Mouse (Mus musculus) CD4-positive helper T cell, adult 2 months (primary cell): Measurements from ENCODE around the gene Ncapd3.

Experiments used
- DNase-seq: peaks from one replicate; pipeline ENCODE4 v3.0.0-alpha.2; 2012; ENCODE audit warnings: low read depth, missing footprints, low spot score

The Ncapd3 gene

DNA sequence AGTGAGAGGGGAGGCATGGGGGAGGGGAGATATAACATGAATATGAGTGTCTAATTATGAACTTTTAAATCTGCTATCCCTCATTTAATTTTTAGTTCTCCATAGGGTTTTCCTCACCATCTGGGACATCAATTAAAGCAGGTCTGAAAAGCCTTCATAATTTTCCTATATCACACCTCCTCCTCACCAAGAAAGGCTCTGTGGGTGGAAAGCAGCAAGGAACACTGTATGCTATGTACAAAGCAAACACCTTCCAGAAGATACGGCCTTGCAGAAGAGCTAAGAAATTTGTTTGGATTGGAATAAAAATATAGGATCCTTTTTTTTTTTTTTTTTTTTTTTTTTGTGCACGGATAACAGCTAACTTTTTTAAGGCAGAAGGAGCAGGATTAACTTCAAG lies 94.0 kb downstream of the Ncapd3 start:
- no peak for DNase-seq

GRCm38 (mm10) chr9:27125450-27125849 lies 95.5 kb downstream of the Ncapd3 start:
- DNase-seq: no peak

GRCm38 (mm10) chr9:27126543-27126942 lies 96.6 kb downstream of the Ncapd3 start:
- DNase-seq: no peak

DNA sequence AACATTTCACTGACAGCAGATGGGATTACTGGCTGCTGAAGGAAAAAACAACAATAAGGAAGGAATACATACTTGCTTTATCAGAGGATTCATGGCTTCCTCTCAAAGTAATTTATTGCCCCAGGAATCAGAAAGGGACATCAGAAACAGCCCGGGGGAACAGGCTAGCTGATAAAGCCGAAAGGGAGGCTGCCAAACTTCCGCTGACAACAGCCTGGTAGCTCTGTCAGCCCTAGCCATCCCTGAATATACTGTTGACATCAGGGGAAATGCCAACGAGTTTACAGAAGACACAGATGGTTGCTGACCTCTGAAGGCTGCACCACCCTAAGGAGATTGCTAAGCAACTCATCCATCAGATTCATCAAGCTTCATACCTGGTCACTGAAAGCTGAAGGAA lies 98.7 kb downstream of the Ncapd3 start:
- DNase-seq: no peak

- no peak for DNase-seq
Observed at GRCm38 (mm10) chr9:27134410-27134809, 104.4 kb downstream of the Ncapd3 start.

DNA sequence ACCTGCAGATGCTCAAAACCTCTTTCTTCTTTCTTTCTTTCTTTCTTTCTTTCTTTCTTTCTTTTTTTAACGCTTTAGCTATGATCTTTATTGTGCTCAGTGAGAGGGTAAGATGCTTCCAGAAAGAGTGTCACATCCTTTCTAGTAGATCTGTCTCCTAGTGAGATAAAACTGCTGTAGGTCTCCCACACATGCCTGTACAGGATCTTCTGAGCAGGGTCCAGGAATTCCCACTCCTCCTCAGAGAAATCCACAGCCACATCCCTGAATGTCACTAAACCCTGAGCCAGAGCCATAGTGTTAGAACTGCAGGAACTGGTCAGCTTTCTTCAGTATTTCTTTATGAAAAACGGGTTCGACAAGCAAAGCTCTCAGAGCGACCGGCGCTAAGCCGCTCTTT lies 105.4 kb downstream of the Ncapd3 start:
- DNase-seq: no peak

DNA sequence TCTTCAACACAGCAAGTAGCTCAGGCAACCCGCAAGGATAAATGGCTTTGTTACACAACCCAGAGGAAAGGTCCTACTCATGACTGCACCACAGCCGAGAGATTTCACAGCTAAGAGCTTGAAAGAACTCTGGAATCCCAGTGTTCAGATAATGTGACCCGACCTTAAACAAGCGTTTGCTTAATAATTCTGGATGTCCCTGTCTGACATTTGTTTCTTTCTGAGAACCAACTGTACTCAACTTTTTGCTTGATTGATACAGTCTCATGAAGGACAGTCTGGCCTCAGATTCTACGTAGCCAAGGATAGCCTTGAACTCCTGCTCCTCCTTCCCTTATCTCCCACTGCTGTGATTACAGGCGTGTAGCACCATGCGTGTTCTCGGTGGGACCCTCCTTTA lies 106.7 kb downstream of the Ncapd3 start:
- DNase-seq: no peak

GRCm38 (mm10) chr9:27140432-27141065 lies 110.6 kb downstream of the Ncapd3 start:
- no peak for DNase-seq

DNA sequence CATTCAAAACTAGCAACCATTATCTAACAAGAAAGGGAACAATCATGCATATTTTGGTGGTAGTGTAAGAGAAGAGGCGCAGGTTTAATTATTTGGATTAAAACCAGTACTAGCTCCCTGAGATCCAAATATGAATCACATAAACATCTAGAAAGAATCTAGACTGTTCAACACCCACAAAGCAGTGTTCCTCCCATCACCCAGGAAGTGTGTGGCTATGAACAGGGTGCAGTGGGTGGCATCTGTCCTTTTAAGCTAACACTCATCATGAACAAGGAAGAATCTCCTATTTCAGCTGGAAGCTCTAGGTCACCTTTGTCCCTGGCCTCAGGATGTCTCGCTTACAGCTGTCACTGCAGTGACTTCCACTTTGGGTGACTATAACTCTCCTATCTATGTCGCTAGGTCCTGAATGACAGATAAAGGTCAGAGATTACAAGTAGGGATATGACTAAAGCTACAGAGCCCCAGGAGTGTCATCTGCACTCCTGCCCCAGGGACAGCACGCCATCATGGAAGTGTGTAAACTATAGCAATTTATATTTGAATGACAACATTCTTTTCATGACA lies 114.4 kb downstream of the Ncapd3 start:
- no peak for DNase-seq
